Mouse (Mus musculus) intestine, embryonic 14.5 days (tissue): ENCODE measurements at regions not wholly inside any gene's neighbourhood (a gene's known extent, or its start where the extent isn't known, plus 50 kb on each side); places are given as distances from the start of the nearest gene placed in this dataset.
A peak's percentile ranks its signal among the peaks of the same experiment; 100 is the strongest.
"Not testable (repeated sequence)": the region's sequence is repeated elsewhere in the genome, so short reads cannot be mapped to it uniquely, and the experiment has no call there.

ENCODE experiments used
- ATAC-seq: fragments of 200-750 bp; cut with Nextera tagmentation; replicated peaks from 2 replicates; pipeline ENCODE4 v1.8.0; 2017; ENCODE audit warnings: low read depth, moderate number of reproducible peaks, moderate TSS enrichment, moderate library complexity; ENCODE audit not compliant: low FRiP score, low TSS enrichment
- DNase-seq: peaks from one replicate; pipeline ENCODE4 v3.0.0-alpha.2; 2018; ENCODE audit warnings: low spot score
- H3K27ac ChIP-seq: fragments of 300-500 bp; sonication (generic); 2 replicates; pipeline ENCODE4 v1.5.1; 2014; ENCODE audit warnings: low read depth, mild to moderate bottlenecking, control low read depth
- H3K27me3 ChIP-seq: fragments of 300-500 bp; sonication (generic); replicated peaks from 2 replicates; pipeline ENCODE4 v1.6.1; 2014; ENCODE audit warnings: low read length, control low read depth; ENCODE audit not compliant: control insufficient read depth, insufficient read depth
- H3K36me3 ChIP-seq: fragments of 300-500 bp; sonication (generic); 2 replicates; pipeline ENCODE4 v1.6.1; 2014; ENCODE audit warnings: low read length, control low read depth; ENCODE audit not compliant: control insufficient read depth, insufficient read depth
- H3K4me1 ChIP-seq: fragments of 300-500 bp; sonication (generic); replicated peaks from 2 replicates; pipeline ENCODE4 v1.6.1; 2014; ENCODE audit warnings: low read length, control low read depth, mixed read lengths; ENCODE audit not compliant: control insufficient read depth, insufficient read depth
- H3K4me2 ChIP-seq: fragments of 300-500 bp; sonication (generic); 2 replicates; pipeline ENCODE4 v1.6.1; 2014; ENCODE audit warnings: low read length
- H3K4me3 ChIP-seq: fragments of 300-500 bp; sonication (generic); 2 replicates; pipeline ENCODE4 v1.5.1; 2014; ENCODE audit warnings: low read depth, low read length, control low read depth, mixed read lengths
- H3K9ac ChIP-seq: fragments of 300-500 bp; sonication (generic); 2 replicates; pipeline ENCODE4 v1.6.1; 2014; ENCODE audit warnings: mild to moderate bottlenecking, low read length
- H3K9me3 ChIP-seq: fragments of 300-500 bp; sonication (generic); 2 replicates; pipeline ENCODE4 v1.6.1; 2016; ENCODE audit warnings: low read length, control low read depth; ENCODE audit not compliant: control insufficient read depth
- WGBS: fragments of 180-500 bp; shearing (Covaris S2); extraction: QIAGEN DNeasy Blood & Tissue Kit; methylation state at CpG from one replicate; pipeline ENCODE4 v1.1.7; 2014; 5-methylcytosine and 5-hydroxymethylcytosine counted together

DNA sequence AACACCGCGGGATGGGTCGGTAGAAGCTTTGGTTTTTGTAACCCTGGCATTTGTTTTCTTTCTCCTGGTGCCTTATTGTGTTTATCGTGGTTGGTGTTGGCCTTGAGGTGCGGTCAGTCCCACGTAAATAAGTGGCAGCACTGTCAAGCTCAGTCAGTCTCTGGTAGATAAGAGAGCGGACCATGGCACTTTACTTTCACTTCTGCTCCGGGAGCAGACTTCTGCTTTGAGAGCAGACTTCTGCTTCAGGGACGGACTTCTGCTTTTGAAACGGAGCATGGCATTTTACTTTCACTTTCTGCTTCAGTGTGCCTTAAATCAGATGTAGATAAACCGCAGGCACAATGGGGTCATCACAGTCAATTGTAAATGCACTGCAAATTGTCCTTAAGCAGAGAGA lies 54.3 kb upstream of the Ccdc66 start:
- DNase-seq, H3K4me3 ChIP-seq, H3K4me2 ChIP-seq, H3K4me1 ChIP-seq, H3K9ac ChIP-seq, H3K36me3 ChIP-seq, H3K27me3 ChIP-seq, H3K27ac ChIP-seq, H3K9me3 ChIP-seq, ATAC-seq: not testable (repeated sequence)
- 83% methylated on average over 11 of the region's 11 CpGs for WGBS

- not testable (repeated sequence) for H3K27me3 ChIP-seq, ATAC-seq, H3K4me3 ChIP-seq, H3K27ac ChIP-seq, H3K36me3 ChIP-seq, DNase-seq, H3K4me1 ChIP-seq, H3K9me3 ChIP-seq, H3K4me2 ChIP-seq, H3K9ac ChIP-seq
- 87% methylated on average over 9 of the region's 9 CpGs for WGBS
These were observed 53.7 kb upstream of the Ccdc66 start for GRCm38 (mm10) chr14:27561974-27562373.

DNA sequence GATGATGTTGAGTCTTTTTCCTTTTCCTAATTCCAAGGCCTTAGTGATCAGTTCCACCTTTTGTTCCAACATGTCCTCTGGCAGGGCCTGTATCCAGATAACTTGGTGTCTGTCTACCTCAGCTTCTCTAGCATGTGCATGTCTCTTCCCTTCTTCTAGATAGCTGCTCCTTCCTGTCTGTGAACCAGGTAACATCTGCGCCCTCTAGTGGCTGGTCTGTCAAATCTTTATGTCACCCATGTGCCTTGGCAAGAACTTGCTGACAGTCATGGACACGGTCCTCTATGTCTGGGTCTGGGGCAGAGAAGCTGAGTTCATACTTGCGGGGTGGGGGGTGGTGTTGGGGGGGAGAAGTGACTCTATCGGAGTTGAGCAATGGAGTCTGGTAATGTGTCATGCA lies 52.2 kb upstream of the Ccdc66 start:
- Histone ChIP-seq H3K4me1 (no peaks in the 10 kb centered on the region), H3K4me2 (no peak overlapping the region), H3K27me3 (no peaks in the 10 kb centered on the region), H3K9me3 (no peaks in the 10 kb centered on the region), H3K27ac (no peak overlapping the region), H3K36me3 (no peaks in the 10 kb centered on the region), H3K4me3 (no peak overlapping the region), H3K9ac (no peak overlapping the region)
- ATAC-seq (no peak), DNase-seq (peak; percentile 69)
- WGBS: 43% methylated on average over 4 of the region's 4 CpGs

DNA sequence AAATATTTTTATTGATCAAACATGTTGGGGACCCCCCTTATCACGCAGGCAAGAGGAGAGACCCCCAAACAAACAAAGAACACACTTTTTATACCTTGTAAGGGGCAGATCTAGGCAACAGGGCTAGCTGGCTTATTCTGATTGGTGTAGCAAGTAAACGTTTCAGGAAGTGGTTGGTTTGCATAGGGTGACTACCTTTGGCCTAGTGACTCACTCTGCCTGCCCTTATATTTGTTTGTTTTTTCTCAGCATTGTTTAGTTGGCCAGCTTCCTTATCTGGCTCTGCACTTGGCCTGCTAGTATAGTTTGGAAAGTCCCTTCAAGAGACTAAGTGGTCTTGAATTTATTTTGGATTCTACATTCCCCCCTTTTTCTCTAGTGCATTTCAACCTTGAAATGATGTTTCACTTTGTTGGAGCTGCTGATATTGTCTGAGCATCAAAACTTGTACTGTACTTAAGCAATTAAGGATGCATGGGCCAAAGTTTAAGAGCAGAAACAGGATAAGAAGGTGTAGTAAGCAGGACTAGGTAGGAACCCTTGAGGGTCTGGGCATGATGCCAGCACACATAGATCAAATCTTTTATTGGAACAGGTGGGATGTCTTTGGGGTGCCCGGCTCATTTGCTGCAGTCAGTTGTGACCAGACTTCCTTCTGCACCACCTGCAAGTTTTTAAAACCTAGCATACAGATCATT lies 50.7 kb upstream of the Ccdc66 start:
- H3K4me2 ChIP-seq: no peak overlapping the region
- 54% methylated on average over 3 of the region's 3 CpGs for WGBS
- ATAC-seq: no peak

More for the DNA sequence above, 50.7 kb upstream of the Ccdc66 start:
- H3K36me3 ChIP-seq: no peaks in the 10 kb centered on the region
- no peaks in the 10 kb centered on the region for H3K9me3 ChIP-seq
- H3K4me1 ChIP-seq: no peaks in the 10 kb centered on the region
- H3K27ac ChIP-seq: no peak overlapping the region
- no peak overlapping the region for H3K4me3 ChIP-seq
- no peaks in the 10 kb centered on the region for H3K27me3 ChIP-seq
- no peak for DNase-seq
- no peak overlapping the region for H3K9ac ChIP-seq
